ENCODE assay signal across 8 mouse cellular contexts in the genomic region with DNA sequence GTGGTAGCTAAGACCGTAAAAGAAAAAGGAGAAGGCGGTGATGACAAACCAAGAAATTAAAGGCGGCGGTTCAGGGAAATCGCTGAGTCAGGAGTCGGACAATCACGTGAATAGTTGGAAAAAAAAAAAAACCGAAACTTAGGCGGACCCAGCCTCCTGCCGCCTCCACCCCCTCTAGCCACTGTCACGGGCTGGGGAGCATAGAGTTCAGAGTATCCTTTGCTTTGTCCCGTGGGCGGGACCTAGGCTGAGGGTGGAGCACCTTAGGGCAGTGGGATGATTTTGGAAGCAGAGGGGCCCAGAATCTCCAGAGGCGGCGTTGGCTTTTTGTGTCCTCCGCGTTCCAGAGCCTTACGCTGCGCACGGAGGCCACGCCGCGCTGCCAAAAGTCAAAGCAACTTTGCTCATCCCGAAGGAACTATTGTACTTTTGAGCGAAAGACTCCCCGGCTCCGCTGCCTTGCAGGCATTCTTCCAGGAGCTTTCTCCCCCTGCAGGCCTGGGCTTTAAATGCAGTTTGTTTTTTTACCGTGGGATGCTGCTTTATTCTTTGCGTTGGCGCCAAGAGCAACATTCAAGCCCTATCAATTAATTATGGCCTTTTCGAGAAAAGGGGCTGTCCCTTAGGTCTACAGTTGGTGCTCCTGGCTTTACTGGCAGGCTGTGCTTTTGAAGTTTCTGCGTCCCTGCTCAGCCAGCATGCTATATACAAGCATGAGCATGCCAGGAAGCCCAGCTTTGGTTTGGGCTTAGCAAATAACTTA. TPM values are rescaled to one million over a fixed set of nuclear protein-coding genes. Genes with fewer than 3 reads are reported as not detected.
DNase-seq lines count a peak whose midpoint lies in the region; ATAC-seq and TF ChIP-seq lines count a peak whose summit lies in the region.

No protein-coding gene starts in this region.

- peak; percentile 90 for DNase-seq in 416B (ENCODE audit: low read depth)
- peak; percentile 89 for DNase-seq in heart, embryonic 10.5 days (ENCODE audit: low spot score)
- DNase-seq in liver: peak; percentile 77
- DNase-seq in spleen, postnatal 4 days (ENCODE audit: low spot score in 2 of 2): peak; percentile 62 to 75

- peak overlapping the region; percentile 54 for H3K4me2 ChIP-seq in kidney, embryonic 15.5 days

- H3K4me1 ChIP-seq in bone marrow, adult 2 months (ENCODE audit: control insufficient read depth, insufficient read depth, low read length): no peaks in the 10 kb centered on the region; the same call in 1 of the 2 replicates
- H3K4me1 ChIP-seq in embryonic fibroblast, embryonic 13.5 days (ENCODE audit: control insufficient read depth, insufficient read depth, low read length): no peaks in the 10 kb centered on the region
- H3K4me1 ChIP-seq in heart, embryonic 10.5 days: no peaks in the 10 kb centered on the region
- H3K4me1 ChIP-seq in kidney, embryonic 15.5 days: no peaks in the 10 kb centered on the region

- no peak for TF ChIP-seq POLR2A in bone marrow, adult 2 months (IDR thresholded peaks at IDR 0.05; ENCODE audit: borderline replicate concordance, control insufficient read depth, low read depth, low read length)
- TF ChIP-seq POLR2A in embryonic fibroblast, embryonic 13.5 days (IDR thresholded peaks at IDR 0.05; ENCODE audit: low read depth, low read length): peak; percentile 59

- no peaks in the 10 kb centered on the region for H3K9me3 ChIP-seq in heart, embryonic 10.5 days
- H3K9me3 ChIP-seq in kidney, embryonic 15.5 days (replicated peaks): no peaks in the 10 kb centered on the region

- H3K4me3 ChIP-seq in bone marrow, adult 2 months (replicated peaks; ENCODE audit: control insufficient read depth, low read depth, low read length): peak overlapping the region; percentile 83
- peak overlapping the region; percentile 45 for H3K4me3 ChIP-seq in embryonic fibroblast, embryonic 13.5 days (ENCODE audit: insufficient read depth, low read length)
- H3K4me3 ChIP-seq in heart, embryonic 10.5 days: peak overlapping the region; percentile 62
- H3K4me3 ChIP-seq in kidney, embryonic 15.5 days (replicated peaks): peak overlapping the region; percentile 51

- TF ChIP-seq CTCF in bone marrow, adult 2 months (IDR thresholded peaks at IDR 0.05; ENCODE audit: control insufficient read depth, insufficient read depth, low read length): peak; percentile 26; the same call in 1 of the 2 replicates
- TF ChIP-seq CTCF in embryonic fibroblast, embryonic 13.5 days (IDR thresholded peaks at IDR 0.05; ENCODE audit: borderline replicate concordance, insufficient read depth, low read length): no peak

- no peaks in the 10 kb centered on the region for H3K36me3 ChIP-seq in heart, embryonic 10.5 days
- H3K36me3 ChIP-seq in kidney, embryonic 15.5 days: no peaks in the 10 kb centered on the region

- peak; percentile 99 for ATAC-seq in kidney, embryonic 15.5 days (replicated peaks; ENCODE audit: low FRiP score)
- peak; percentile 87 for ATAC-seq in monocyte, adult 5-6 weeks (replicated peaks; ENCODE audit: insufficient number of reproducible peaks, low FRiP score, low TSS enrichment, poor library complexity, severe bottlenecking)

- H3K27ac ChIP-seq in bone marrow, adult 2 months (ENCODE audit: control insufficient read depth, insufficient read depth, low read depth, low read length, poor library complexity): peak overlapping the region; percentile 86
- peak overlapping the region; percentile 92 for H3K27ac ChIP-seq in embryonic fibroblast, embryonic 13.5 days (ENCODE audit: insufficient read depth, low read length)
- peak overlapping the region; percentile 86 for H3K27ac ChIP-seq in heart, embryonic 10.5 days
- peak overlapping the region; percentile 96 for H3K27ac ChIP-seq in kidney, embryonic 15.5 days

- 13% methylated on average over 32 of the region's 32 CpGs for WGBS in bone marrow, adult 2 months
- 9% methylated on average over 32 of the region's 32 CpGs for WGBS in heart, embryonic 10.5 days
- 13% methylated on average over 32 of the region's 32 CpGs for WGBS in kidney, embryonic 15.5 days

- no peaks in the 10 kb centered on the region for H3K27me3 ChIP-seq in heart, embryonic 10.5 days (ENCODE audit: insufficient read depth, poor library complexity, severe bottlenecking)
- H3K27me3 ChIP-seq in kidney, embryonic 15.5 days: no peaks in the 10 kb centered on the region

- peak overlapping the region; percentile 41; the same call in 1 of the 2 replicates for H3K9ac ChIP-seq in kidney, embryonic 15.5 days

RNA-seq across cellular contexts. Expression of a gene that starts 17.5 kb away (rescaled TPM):
- 10.5 and 35.6 TPM in 2 replicates for polyA plus RNA-seq in bone marrow, adult 2 months (2011; ENCODE audit: insufficient read depth, insufficient read length, low replicate concordance, missing spikeins)
- polyA plus RNA-seq in embryonic fibroblast, embryonic 13.5 days (2011; ENCODE audit: insufficient read length, low read depth, missing spikeins): 485 and 547 TPM in 2 replicates
- polyA plus RNA-seq in heart, embryonic 10.5 days (2016; fragmentation: Nextera tagmentation; extraction: Ambion mirVana): 96.9 and 115 TPM in 2 replicates
- 154 and 157 TPM in 2 replicates for polyA plus RNA-seq in kidney, embryonic 15.5 days (2015; fragmentation: Nextera tagmentation; extraction: Ambion mirVana)
- 180 to 255 TPM (median 225 TPM) in 3 replicates for total RNA-seq in monocyte, adult 5-6 weeks (2017)

Comparison
In these comparisons a context has a peak if more than half of its experiments do, and no peak if none do; other contexts are left out.
1. Peak in every context shown above with its lines: DNase-seq, ATAC-seq, H3K4me3 ChIP-seq and H3K27ac ChIP-seq.